ENCODE assay signal across 19 mouse cellular contexts in the genomic region with DNA sequence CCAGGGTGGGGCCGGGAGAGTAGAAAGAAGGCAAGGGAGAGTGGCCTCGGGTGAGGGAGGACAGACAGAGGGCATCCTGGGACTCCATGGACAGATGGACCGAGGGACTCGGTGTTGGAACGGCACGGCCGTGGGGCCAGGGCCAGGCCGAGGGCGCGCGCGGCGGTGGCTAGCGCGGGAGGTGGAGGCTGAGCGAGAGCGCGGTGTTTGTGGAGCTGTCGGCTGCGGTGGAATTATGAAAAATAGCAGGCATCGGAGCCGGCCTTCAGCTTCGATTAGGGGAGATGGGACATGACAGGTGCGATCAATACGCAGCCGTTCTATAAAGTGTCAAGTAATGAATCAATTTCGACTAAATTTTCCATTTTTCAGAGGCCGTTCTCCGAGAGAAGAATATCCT. TPM values are rescaled to one million over a fixed set of nuclear protein-coding genes. Genes with fewer than 3 reads are reported as not detected.
DNase-seq lines count a peak whose midpoint lies in the region; ATAC-seq lines count a peak whose summit lies in the region.
"Had no signal": no experiment of that assay in that cellular context is flagged by ENCODE, and none has a peak within 500 bp of the region (broad histone marks: within the 10 kb centered on the region; RNA-seq: fewer than 3 reads in every experiment).

No protein-coding gene starts in this region.

- peaks cover 99% of the 10 kb centered on the region for H3K27me3 ChIP-seq in megakaryocyte, embryonic 14.5 days (replicated peaks)
- H3K27me3 ChIP-seq in forebrain, embryonic 14.5 days (replicated peaks; ENCODE audit: control insufficient read depth, insufficient read depth, low read length): peaks cover 92% of the 10 kb centered on the region
- peaks cover 70% of the 10 kb centered on the region for H3K27me3 ChIP-seq in hindbrain, embryonic 16.5 days (replicated peaks; ENCODE audit: control insufficient read depth, insufficient read depth, low read length)
- H3K27me3 ChIP-seq in neural tube, embryonic 13.5 days: peaks cover 99% of the 10 kb centered on the region

- no peaks in the 10 kb centered on the region for H3K9me3 ChIP-seq in megakaryocyte, embryonic 14.5 days
- no peaks in the 10 kb centered on the region for H3K9me3 ChIP-seq in forebrain, embryonic 14.5 days (replicated peaks; ENCODE audit: control insufficient read depth, low read length)
- no peaks in the 10 kb centered on the region for H3K9me3 ChIP-seq in hindbrain, embryonic 16.5 days (ENCODE audit: control insufficient read depth, low read length)
- H3K9me3 ChIP-seq in neural tube, embryonic 13.5 days: no peaks in the 10 kb centered on the region
- H3K9me3 ChIP-seq: embryonic facial prominence, embryonic 12.5 days; G1E had no signal

- DNase-seq in forebrain, embryonic 14.5 days (ENCODE audit: low spot score): peak; percentile 22
- no peak for DNase-seq in adipocyte (ENCODE audit: low spot score)
- DNase-seq in lung, postnatal 36 days: no peak
- no peak for DNase-seq in ovary, postnatal 10 days (ENCODE audit: low spot score)
- DNase-seq: thymus, postnatal 14 days had no signal

- peaks cover 44% of the 10 kb centered on the region for H3K4me1 ChIP-seq in megakaryocyte, embryonic 14.5 days
- peaks cover 3% of the 10 kb centered on the region; the same call in 1 of the 2 replicates for H3K4me1 ChIP-seq in forebrain, embryonic 14.5 days (ENCODE audit: control insufficient read depth, insufficient read depth, low read length)
- peaks cover 20% of the 10 kb centered on the region for H3K4me1 ChIP-seq in hindbrain, embryonic 16.5 days (ENCODE audit: control insufficient read depth, insufficient read depth, low read depth, low read length)
- H3K4me1 ChIP-seq in neural tube, embryonic 13.5 days (replicated peaks): peaks cover 59% of the 10 kb centered on the region

- 0 out of 2 replicates have a peak overlapping the region, but pooled peaks have one; percentile 24 for H3K4me2 ChIP-seq in forebrain, embryonic 14.5 days (ENCODE audit: low read length)
- H3K4me2 ChIP-seq in hindbrain, embryonic 16.5 days (ENCODE audit: low read length): peak overlapping the region; percentile 49
- peak overlapping the region; percentile 39 for H3K4me2 ChIP-seq in neural tube, embryonic 13.5 days
- H3K4me2 ChIP-seq: embryonic facial prominence, embryonic 12.5 days had no signal

- 2% methylated on average over 29 of the region's 29 CpGs for WGBS in forebrain, embryonic 14.5 days
- WGBS in hindbrain, embryonic 16.5 days: 2% methylated on average over 29 of the region's 29 CpGs
- WGBS in neural tube, embryonic 13.5 days: 2% methylated on average over 28 of the region's 29 CpGs

- ATAC-seq in megakaryocyte, adult 5-6 weeks (ENCODE audit: poor library complexity, severe bottlenecking): no peak
- ATAC-seq in forebrain, embryonic 14.5 days: no peak
- ATAC-seq in hindbrain, embryonic 16.5 days: no peak
- no peak for ATAC-seq in neural tube, embryonic 13.5 days (ENCODE audit: low read depth)

- peak overlapping the region; percentile 53 for H3K4me3 ChIP-seq in megakaryocyte, embryonic 14.5 days (replicated peaks)
- H3K4me3 ChIP-seq in forebrain, embryonic 14.5 days (ENCODE audit: low read depth, low read length): no peak overlapping the region
- peak overlapping the region; percentile 16; the same call in 1 of the 2 replicates for H3K4me3 ChIP-seq in hindbrain, embryonic 16.5 days (ENCODE audit: low read length)
- H3K4me3 ChIP-seq in neural tube, embryonic 13.5 days: peak overlapping the region; percentile 9; the same call in 1 of the 2 replicates
- H3K4me3 ChIP-seq: embryonic facial prominence, embryonic 12.5 days had no signal

- H3K36me3 ChIP-seq in megakaryocyte, embryonic 14.5 days (replicated peaks; ENCODE audit: low read length): no peaks in the 10 kb centered on the region
- H3K36me3 ChIP-seq in forebrain, embryonic 14.5 days (ENCODE audit: control insufficient read depth, insufficient read depth, low read length): no peaks in the 10 kb centered on the region
- no peaks in the 10 kb centered on the region for H3K36me3 ChIP-seq in hindbrain, embryonic 16.5 days (ENCODE audit: control insufficient read depth, insufficient read depth, low read length)
- no peaks in the 10 kb centered on the region for H3K36me3 ChIP-seq in neural tube, embryonic 13.5 days
- H3K36me3 ChIP-seq: embryonic facial prominence, embryonic 12.5 days; G1E had no signal

- no peak overlapping the region for H3K27ac ChIP-seq in forebrain, embryonic 14.5 days (ENCODE audit: low read depth, low read length)
- H3K27ac ChIP-seq in hindbrain, embryonic 16.5 days (ENCODE audit: low read depth, low read length): no peak overlapping the region
- no peak overlapping the region for H3K27ac ChIP-seq in neural tube, embryonic 13.5 days (replicated peaks)
- H3K27ac ChIP-seq: embryonic facial prominence, embryonic 12.5 days had no signal

- peak overlapping the region; percentile 25; the same call in 1 of the 2 replicates for H3K9ac ChIP-seq in forebrain, embryonic 14.5 days (ENCODE audit: low read length)
- peak overlapping the region; percentile 53 for H3K9ac ChIP-seq in hindbrain, embryonic 16.5 days (ENCODE audit: low read depth, low read length)
- peak overlapping the region; percentile 61 for H3K9ac ChIP-seq in neural tube, embryonic 13.5 days
- H3K9ac ChIP-seq: embryonic facial prominence, embryonic 12.5 days had no signal

RNA-seq across cellular contexts. Expression of a gene that starts 4.5 kb away (rescaled TPM):
- 0.37 TPM in 1 of 2 replicates, not detected in the other for polyA plus RNA-seq in megakaryocyte, embryonic 14.5 days (2012; ENCODE audit: insufficient read depth, low replicate concordance)
- not detected in 2 replicates for total RNA-seq in megakaryocyte, adult 5-6 weeks (2015)
- not detected in 2 replicates for total RNA-seq in megakaryocyte, adult 5-6 weeks (2017)
- polyA plus RNA-seq in forebrain, embryonic 14.5 days (2014; fragmentation: Nextera tagmentation; extraction: Ambion mirVana): 0.70 and 1.1 TPM in 2 replicates
- polyA plus RNA-seq in hindbrain, embryonic 16.5 days (2015; fragmentation: Nextera tagmentation; extraction: Ambion mirVana): 4.6 and 5.2 TPM in 2 replicates
- 1.0 and 1.2 TPM in 2 replicates for polyA plus RNA-seq in neural tube, embryonic 13.5 days (2015; fragmentation: Nextera tagmentation; extraction: Ambion mirVana)
- total RNA-seq: G1E; gastrocnemius, postnatal 4 days; layer of hippocampus, adult 8-10 months; left cerebral cortex, postnatal 14 days; liver, adult 2 months had no signal
- polyA plus RNA-seq: embryonic facial prominence, embryonic 12.5 days; frontal cortex, adult 2 months; G1E; heart, embryonic 14.5 days; kidney, embryonic 14.5 days; liver, adult 2 months; lung, embryonic 16.5 days had no signal

RNA-seq across cellular contexts. Expression of a gene that starts 23.8 kb away (rescaled TPM):
- 475 and 509 TPM in 2 replicates for polyA plus RNA-seq in megakaryocyte, embryonic 14.5 days (2012; ENCODE audit: insufficient read depth, low replicate concordance)
- total RNA-seq in megakaryocyte, adult 5-6 weeks (2015): 85.5 and 102 TPM in 2 replicates
- total RNA-seq in megakaryocyte, adult 5-6 weeks (2017): 73.1 and 79.3 TPM in 2 replicates
- polyA plus RNA-seq in forebrain, embryonic 14.5 days (2014; fragmentation: Nextera tagmentation; extraction: Ambion mirVana): 240 and 248 TPM in 2 replicates
- 345 and 404 TPM in 2 replicates for polyA plus RNA-seq in hindbrain, embryonic 16.5 days (2015; fragmentation: Nextera tagmentation; extraction: Ambion mirVana)
- polyA plus RNA-seq in neural tube, embryonic 13.5 days (2015; fragmentation: Nextera tagmentation; extraction: Ambion mirVana): 255 and 276 TPM in 2 replicates

RNA-seq across cellular contexts. Expression of a gene that starts 46.1 kb away (rescaled TPM):
- 136 and 219 TPM in 2 replicates for polyA plus RNA-seq in megakaryocyte, embryonic 14.5 days (2012; ENCODE audit: insufficient read depth, low replicate concordance)
- 142 and 156 TPM in 2 replicates for total RNA-seq in megakaryocyte, adult 5-6 weeks (2015)
- total RNA-seq in megakaryocyte, adult 5-6 weeks (2017): 116 and 142 TPM in 2 replicates
- polyA plus RNA-seq in forebrain, embryonic 14.5 days (2014; fragmentation: Nextera tagmentation; extraction: Ambion mirVana): 26.9 and 41.3 TPM in 2 replicates
- polyA plus RNA-seq in hindbrain, embryonic 16.5 days (2015; fragmentation: Nextera tagmentation; extraction: Ambion mirVana): 47.0 and 62.1 TPM in 2 replicates
- 61.9 and 63.8 TPM in 2 replicates for polyA plus RNA-seq in neural tube, embryonic 13.5 days (2015; fragmentation: Nextera tagmentation; extraction: Ambion mirVana)

RNA-seq across cellular contexts. Expression of a gene that starts 51.6 kb away (rescaled TPM):
- 0.50 TPM in 1 of 2 replicates, not detected in the other for polyA plus RNA-seq in megakaryocyte, embryonic 14.5 days (2012; ENCODE audit: insufficient read depth, low replicate concordance)
- total RNA-seq in megakaryocyte, adult 5-6 weeks (2015): 0.64 and 1.0 TPM in 2 replicates
- 0.18 and 0.24 TPM in 2 replicates for total RNA-seq in megakaryocyte, adult 5-6 weeks (2017)
- polyA plus RNA-seq in forebrain, embryonic 14.5 days (2014; fragmentation: Nextera tagmentation; extraction: Ambion mirVana): not detected in 2 replicates
- polyA plus RNA-seq in hindbrain, embryonic 16.5 days (2015; fragmentation: Nextera tagmentation; extraction: Ambion mirVana): 0.34 and 0.39 TPM in 2 replicates
- 0.31 and 0.33 TPM in 2 replicates for polyA plus RNA-seq in neural tube, embryonic 13.5 days (2015; fragmentation: Nextera tagmentation; extraction: Ambion mirVana)
- polyA plus RNA-seq: heart, embryonic 14.5 days had no signal

RNA-seq across cellular contexts. Expression of a gene that starts 57.0 kb away (rescaled TPM):
- 7.5 and 25.7 TPM in 2 replicates for polyA plus RNA-seq in megakaryocyte, embryonic 14.5 days (2012; ENCODE audit: insufficient read depth, low replicate concordance)
- 126 and 128 TPM in 2 replicates for total RNA-seq in megakaryocyte, adult 5-6 weeks (2015)
- total RNA-seq in megakaryocyte, adult 5-6 weeks (2017): 61.6 and 106 TPM in 2 replicates
- 122 and 183 TPM in 2 replicates for polyA plus RNA-seq in forebrain, embryonic 14.5 days (2014; fragmentation: Nextera tagmentation; extraction: Ambion mirVana)
- 678 and 702 TPM in 2 replicates for polyA plus RNA-seq in hindbrain, embryonic 16.5 days (2015; fragmentation: Nextera tagmentation; extraction: Ambion mirVana)
- polyA plus RNA-seq in neural tube, embryonic 13.5 days (2015; fragmentation: Nextera tagmentation; extraction: Ambion mirVana): 261 and 282 TPM in 2 replicates
